Mouse (Mus musculus): Measurements from ENCODE around the gene Arhgap32.
"Not testable (repeated sequence)": the region's sequence is repeated elsewhere in the genome, so short reads cannot be mapped to it uniquely, and the experiment has no call there.

The Arhgap32 gene

DNA sequence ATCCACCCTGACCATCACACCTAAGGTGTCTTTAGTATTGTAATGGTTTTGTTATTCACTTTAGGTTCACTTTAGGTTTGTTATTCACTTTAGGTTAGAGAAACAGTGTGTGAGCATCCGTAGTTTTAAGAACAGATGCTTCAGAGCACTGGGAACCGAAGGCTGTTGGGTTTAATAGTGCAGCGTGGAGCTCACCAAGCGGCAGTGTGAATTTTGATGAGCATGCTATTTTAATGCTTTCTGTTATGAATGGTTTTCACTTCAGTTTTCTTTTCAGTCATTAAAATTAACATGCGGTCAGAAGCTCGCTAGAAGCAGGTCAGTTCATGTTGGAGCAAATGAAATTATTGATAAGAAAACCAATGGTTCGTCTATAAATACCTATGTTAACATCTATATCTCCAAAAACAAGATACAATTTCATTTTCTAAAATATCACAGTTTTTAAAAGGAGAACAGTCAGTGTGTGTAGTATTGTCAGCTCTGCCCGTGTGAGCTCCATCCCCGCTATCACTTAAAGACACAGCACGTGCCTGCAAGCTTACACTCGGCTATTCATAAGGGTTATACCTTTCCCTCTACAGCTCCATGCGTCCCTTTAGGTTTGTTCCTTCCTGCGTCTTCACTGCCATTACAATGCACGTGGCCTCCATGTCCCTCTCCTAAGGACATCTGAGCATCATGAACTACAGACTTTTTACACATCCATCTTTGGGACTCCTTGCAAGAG, 21.9 kb downstream of the Arhgap32 start:
- DNase-seq (ENCODE audit: low spot score) = no peak

GRCm38 (mm10) chr9:32138616-32139015, 22.7 kb downstream of the Arhgap32 start:
- no peak for DNase-seq (ENCODE audit: low spot score)

GRCm38 (mm10) chr9:32139641-32140040, 23.7 kb downstream of the Arhgap32 start:
- no peak for DNase-seq (ENCODE audit: low spot score)

DNA sequence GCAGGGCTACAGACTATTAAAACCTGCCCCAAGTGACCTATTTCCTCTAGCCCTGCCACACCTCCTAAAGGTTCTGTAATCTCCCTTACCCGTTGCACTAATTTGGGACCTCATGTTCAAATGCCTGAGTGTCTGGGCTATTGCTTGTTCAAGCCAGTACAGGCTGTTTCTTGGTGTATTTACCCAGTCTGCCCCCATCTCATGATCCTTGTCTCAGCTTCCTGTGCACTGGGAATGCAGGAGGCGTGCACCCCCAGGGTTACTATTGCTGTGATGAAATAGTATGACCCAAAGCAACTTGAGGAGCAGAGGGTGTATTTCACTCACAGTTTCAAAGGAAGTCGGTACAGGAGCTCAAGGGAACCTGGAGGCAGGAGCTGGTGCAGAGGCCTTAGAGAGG, 26.9 kb downstream of the Arhgap32 start:
- DNase-seq (ENCODE audit: low spot score) = no peak

GRCm38 (mm10) chr9:32143451-32143850, 27.5 kb downstream of the Arhgap32 start:
- no peak for DNase-seq (ENCODE audit: low spot score)

DNA sequence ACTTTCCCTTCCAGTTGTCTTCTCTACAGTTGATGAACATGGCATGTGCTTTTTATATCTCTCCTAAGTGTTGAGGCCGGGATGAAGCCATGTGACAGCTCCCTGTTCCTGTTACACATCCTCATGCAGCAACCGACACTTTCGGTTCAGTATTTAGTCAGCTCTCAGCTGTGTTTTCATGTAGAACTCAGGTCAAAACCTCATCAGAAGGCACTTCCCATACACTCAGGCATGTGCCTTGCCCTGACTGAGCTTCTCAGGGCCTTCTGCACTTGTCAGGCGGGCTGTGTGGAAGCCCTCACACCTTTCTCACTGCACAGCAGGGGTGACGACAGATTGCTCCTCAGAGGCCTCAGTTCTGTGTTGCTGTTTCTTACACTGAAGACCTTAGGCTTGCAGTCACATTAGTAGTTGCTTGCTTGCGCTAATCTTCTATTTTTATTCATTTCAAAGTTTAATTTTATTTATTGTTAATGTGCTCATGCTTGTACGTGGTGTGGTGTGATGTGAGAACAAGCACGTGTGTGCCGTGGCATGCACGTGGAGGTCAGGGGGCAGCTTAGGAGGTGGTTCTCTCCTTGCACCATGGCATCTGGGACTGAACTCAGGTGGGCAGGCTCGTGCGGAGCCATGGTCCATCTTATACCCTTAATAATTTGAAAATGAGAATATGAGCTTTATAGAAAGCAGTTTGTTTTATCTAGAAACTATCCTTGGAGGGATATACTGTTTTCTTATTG, 30.5 kb downstream of the Arhgap32 start:
- peak; percentile 29 for DNase-seq (ENCODE audit: low spot score)

- no peak for DNase-seq (ENCODE audit: low spot score)
Measured at GRCm38 (mm10) chr9:32149241-32149640, 33.3 kb downstream of the Arhgap32 start.

- no peak for DNase-seq (ENCODE audit: low spot score)
Measured at GRCm38 (mm10) chr9:32149836-32150642, 34.1 kb downstream of the Arhgap32 start.

DNA sequence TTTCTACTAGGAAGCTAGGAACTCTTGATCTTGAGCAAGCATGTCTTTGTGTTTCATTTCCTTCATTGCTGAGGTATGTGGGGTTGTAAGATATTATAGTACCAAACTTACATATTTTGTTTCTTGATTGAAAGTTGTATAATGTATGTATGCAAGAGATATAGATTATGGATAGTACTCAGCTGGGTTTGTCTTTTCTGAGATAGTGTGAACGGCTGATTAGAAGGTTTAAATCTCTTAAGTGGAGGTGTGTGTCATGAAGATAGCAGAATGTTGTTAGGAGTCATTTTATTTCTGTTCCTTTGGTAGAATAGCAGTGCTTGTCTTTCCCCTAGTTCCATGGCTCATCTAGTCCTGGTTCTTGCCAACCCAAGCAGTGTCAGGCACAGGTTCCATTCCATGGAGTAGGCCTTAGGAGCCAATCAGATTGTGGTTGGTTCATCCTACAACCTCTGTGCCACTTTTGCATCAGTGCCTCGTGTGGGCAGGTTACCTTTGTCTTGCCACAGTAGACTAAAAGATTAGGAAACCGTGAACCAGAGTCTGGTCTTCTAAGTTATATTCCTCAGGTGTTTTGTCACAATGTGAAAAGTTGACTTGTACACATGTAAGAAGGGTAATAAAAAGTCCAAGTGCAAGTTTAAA, 38.9 kb downstream of the Arhgap32 start:
- DNase-seq (ENCODE audit: low spot score) = no peak

GRCm38 (mm10) chr9:32156706-32157105, 40.8 kb downstream of the Arhgap32 start:
- DNase-seq (ENCODE audit: low spot score) = no peak

GRCm38 (mm10) chr9:32157201-32157600, 41.3 kb downstream of the Arhgap32 start:
- DNase-seq (ENCODE audit: low spot score) = no peak

DNA sequence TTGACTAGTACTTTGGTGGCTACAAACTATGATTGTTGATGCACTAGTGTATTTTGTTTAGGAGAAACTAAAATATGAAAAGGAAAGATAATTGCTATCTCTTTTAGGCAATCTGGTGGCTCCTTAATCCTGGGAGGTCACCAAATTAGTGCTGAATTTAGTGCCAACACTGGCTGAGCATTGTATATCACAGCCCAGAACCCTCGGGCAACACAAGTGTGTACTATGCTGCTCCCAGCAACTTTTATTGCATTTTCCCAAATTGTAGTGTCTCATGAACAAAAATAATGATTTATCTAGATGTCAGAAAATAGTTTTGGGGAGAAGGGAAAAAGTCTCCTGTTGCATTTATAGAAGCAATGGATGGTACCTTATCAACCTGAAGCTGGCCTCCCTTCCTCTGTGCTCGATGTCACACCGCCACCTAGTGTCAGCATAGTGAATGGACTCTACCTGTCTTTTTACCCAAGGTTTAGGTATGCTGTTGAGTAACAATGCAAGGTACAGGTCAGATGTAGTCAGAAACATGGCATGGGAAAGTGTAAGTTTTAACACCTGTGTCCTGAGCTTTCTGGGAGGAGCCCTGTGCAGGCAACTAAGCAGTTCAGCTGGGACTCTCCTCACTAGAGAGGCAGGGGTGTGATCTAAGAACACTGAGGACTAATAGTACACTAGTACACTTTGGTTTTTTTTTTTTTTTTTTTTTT, 43.1 kb downstream of the Arhgap32 start:
- peak; percentile 49 for DNase-seq (ENCODE audit: low spot score)

- DNase-seq (ENCODE audit: low spot score) = no peak
Measured at GRCm38 (mm10) chr9:32159724-32160123, 43.8 kb downstream of the Arhgap32 start.

DNA sequence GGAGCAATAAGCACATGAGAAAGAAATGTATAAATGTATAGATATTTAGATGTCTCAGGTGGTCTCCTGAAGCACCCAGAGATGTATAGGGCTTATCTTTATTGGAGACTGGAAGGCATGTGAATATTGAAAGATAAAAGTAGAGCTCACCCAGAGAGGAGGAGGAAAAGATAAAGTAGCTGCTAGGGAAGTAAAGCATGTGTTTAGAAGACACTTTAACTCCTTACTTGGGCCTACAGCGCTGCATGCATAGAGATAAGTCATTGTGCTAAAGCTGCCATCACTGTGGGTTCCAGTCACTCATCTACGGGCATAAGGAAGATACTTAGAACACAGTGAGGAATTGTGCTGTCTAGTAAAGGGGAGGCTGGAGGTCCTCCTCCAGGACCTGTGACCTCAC, 46.9 kb downstream of the Arhgap32 start:
- DNase-seq (ENCODE audit: low spot score) = no peak

DNA sequence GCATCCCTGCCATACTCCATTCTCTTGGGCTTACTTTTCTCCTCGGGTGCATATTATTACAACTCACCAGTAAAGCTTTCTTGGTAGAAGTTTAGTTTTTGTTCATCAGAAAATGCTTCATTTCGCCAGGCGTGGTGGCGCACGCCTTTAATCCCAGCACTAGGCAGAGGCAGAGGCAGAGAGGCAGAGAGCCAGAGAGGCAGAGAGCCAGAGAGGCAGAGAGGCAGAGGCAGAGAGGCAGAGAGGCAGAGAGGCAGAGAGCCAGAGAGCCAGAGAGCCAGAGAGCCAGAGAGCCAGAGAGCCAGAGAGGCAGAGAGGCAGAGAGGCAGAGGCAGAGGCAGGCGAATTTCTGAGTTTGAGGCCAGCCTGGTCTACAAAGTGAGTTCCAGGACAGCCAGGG, 47.9 kb downstream of the Arhgap32 start:
- DNase-seq (ENCODE audit: low spot score) = not testable (repeated sequence)

GRCm38 (mm10) chr9:32168546-32169137, 52.7 kb downstream of the Arhgap32 start:
- no peak for DNase-seq (ENCODE audit: low spot score)

- DNase-seq (ENCODE audit: low spot score) = no peak
Measured at GRCm38 (mm10) chr9:32170713-32171112, 54.8 kb downstream of the Arhgap32 start.

- DNase-seq (ENCODE audit: low spot score) = no peak
Measured at GRCm38 (mm10) chr9:32176612-32177011, 60.7 kb downstream of the Arhgap32 start.

DNA sequence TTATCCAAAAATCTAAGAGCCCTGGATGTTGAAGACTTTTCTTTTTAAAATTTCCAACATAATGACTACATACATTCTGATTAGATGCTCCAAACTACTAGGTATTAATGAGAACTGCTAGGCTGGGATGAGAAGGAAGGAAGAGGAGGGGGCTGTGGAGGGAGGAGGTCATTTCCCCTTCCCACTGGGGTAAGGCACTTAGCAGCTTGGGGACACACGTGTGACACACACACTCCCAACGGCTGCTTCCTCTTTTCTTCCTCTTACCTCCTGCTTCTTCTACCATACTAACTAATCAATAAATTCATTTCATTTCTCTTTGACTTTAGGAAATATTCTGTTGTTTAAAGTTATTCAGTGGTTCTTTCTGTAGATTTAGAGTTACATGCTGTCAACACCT, 65.2 kb downstream of the Arhgap32 start:
- no peak for DNase-seq (ENCODE audit: low spot score)

DNA sequence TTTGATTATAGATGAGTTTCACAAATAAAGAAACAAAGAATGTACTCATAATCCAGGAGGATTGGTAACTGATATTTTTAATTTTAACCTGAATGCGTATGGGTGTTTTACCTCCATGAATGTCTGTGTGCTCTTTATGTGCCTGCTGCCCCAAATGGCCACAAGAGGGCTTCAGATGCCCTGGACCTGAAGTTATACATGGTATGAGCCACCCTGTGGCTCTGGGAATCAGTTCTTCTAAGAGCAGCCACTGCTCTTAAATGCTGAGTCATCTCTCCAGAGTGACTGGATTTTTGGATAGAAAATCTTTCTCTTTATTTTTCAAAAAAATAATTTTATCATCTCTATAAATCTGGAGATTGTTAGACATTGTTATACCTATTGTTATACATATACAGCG, 70.6 kb downstream of the Arhgap32 start:
- DNase-seq (ENCODE audit: low spot score) = no peak
